In genomic region chr1:121053692-121054091, GRCm38 (mm10) we compare ENCODE assay signal across 9 mouse cellular contexts.
DNase-seq lines count a peak whose midpoint lies in the region; ATAC-seq and TF ChIP-seq lines count a peak whose summit lies in the region.
"Had no signal": no experiment of that assay in that cellular context is flagged by ENCODE, and none has a peak within 500 bp of the region (broad histone marks: within the 10 kb centered on the region; RNA-seq: fewer than 3 reads in every experiment).

No protein-coding gene starts in this region.

- WGBS in forebrain, embryonic 14.5 days: 31% methylated on average over 11 of the region's 11 CpGs

- H3K4me3 ChIP-seq in layer of hippocampus, adult 2 months: no peak overlapping the region
- no peak overlapping the region for H3K4me3 ChIP-seq in forebrain, embryonic 14.5 days (ENCODE audit: low read depth, low read length)
- H3K4me3 ChIP-seq: megakaryocyte, embryonic 14.5 days had no signal

- no peak for DNase-seq in layer of hippocampus, adult 2 months (ENCODE audit: low spot score in 2 of 2)
- no peak for DNase-seq in layer of hippocampus, adult 18-20 months (ENCODE audit: low spot score in 2 of 2)
- peak; percentile 15 for DNase-seq in adipocyte (ENCODE audit: low spot score)
- DNase-seq in forebrain, embryonic 14.5 days (ENCODE audit: low spot score): peak; percentile 47
- DNase-seq in lung, postnatal 10 days: peak; percentile 25
- DNase-seq in spleen, postnatal 36 days (ENCODE audit: low spot score in 2 of 2): no peak
- no peak for DNase-seq in cerebellum, postnatal 36 days

- no peak overlapping the region for H3K4me2 ChIP-seq in forebrain, embryonic 14.5 days (ENCODE audit: low read length)

- peak; percentile 43; the same call in 1 of the 2 replicates for ATAC-seq in forebrain, embryonic 14.5 days
- ATAC-seq in granulocyte monocyte progenitor cell, adult 5-6 weeks (replicated peaks; ENCODE audit: poor library complexity, severe bottlenecking): no peak

- H3K27me3 ChIP-seq in forebrain, embryonic 14.5 days (replicated peaks; ENCODE audit: control insufficient read depth, insufficient read depth, low read length): peaks cover 74% of the 10 kb centered on the region
- H3K27me3 ChIP-seq: megakaryocyte, embryonic 14.5 days had no signal

- H3K9ac ChIP-seq in forebrain, embryonic 14.5 days (ENCODE audit: low read length): no peak overlapping the region

- H3K27ac ChIP-seq in layer of hippocampus, adult 2 months: no peak overlapping the region
- no peak overlapping the region for H3K27ac ChIP-seq in forebrain, embryonic 14.5 days (ENCODE audit: low read depth, low read length)

- no peaks in the 10 kb centered on the region for H3K9me3 ChIP-seq in forebrain, embryonic 14.5 days (replicated peaks; ENCODE audit: control insufficient read depth, low read length)

- H3K36me3 ChIP-seq in forebrain, embryonic 14.5 days (ENCODE audit: control insufficient read depth, insufficient read depth, low read length): no peaks in the 10 kb centered on the region

- H3K4me1 ChIP-seq in forebrain, embryonic 14.5 days (ENCODE audit: control insufficient read depth, insufficient read depth, low read length): no peaks in the 10 kb centered on the region
- H3K4me1 ChIP-seq: megakaryocyte, embryonic 14.5 days had no signal

- peak; percentile 63 for TF ChIP-seq CTCF in layer of hippocampus, adult 2 months (conservative IDR thresholded peaks at IDR 0.05)

Comparison
In these comparisons a context has a peak if more than half of its experiments do, and no peak if none do; other contexts are left out.
1. DNase-seq: peak in adipocyte (single experiment), forebrain, embryonic 14.5 days (single experiment) and lung, postnatal 10 days (single experiment); none in layer of hippocampus, adult 2 months (0 of 2), layer of hippocampus, adult 18-20 months (0 of 2), spleen, postnatal 36 days (0 of 2) and cerebellum, postnatal 36 days (0 of 2).